Mouse (Mus musculus): ENCODE measurements around the gene Inafm1. TPM values are rescaled to one million over a fixed set of nuclear protein-coding genes. Genes with fewer than 3 reads are reported as not detected.

Inafm1 gene
- polyA plus RNA-seq, 1 experiment: 33.7 TPM

DNA sequence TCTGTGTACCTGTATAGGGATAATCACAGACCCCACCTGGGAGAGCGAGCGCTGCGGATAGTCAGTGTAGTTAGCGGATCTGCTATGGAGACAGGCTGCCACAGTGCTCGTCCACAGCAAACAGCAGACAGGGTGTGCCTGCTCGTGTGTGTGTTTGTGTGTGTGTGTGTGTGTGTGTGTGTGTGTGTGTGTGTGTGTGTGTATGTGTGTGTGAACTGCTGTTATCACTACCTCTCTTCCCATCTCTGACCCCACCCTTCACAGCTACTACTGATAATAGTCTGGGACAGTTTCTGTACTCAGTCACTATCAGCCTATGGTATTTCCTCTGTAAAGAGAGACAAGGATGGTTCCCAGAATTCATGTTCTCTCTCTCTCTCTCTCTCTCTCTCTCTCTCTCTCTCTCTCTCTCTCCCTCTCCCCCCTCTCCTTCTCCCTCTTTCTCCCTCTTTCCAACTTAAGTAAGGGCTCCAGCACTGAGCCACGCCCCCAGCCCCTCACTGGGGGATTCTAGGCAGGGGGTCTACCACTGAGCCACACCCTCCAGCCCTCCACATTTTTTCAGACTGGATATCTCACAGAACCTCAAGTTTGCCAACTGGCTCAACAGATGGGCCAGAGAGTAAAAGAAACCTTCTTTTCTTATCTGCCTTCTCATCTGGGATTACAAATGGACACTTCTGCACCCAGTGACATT lies 33.0 kb downstream of the Inafm1 start:
- 73% methylated on average over 7 of the region's 7 CpGs for WGBS
- no peak for DNase-seq (ENCODE audit: low read depth in 1 of 2, low spot score in 2 of 2)
- Histone ChIP-seq H3K4me3 (ENCODE audit: extremely low read depth, insufficient read depth, insufficient read length) (no peak overlapping the region), H3K4me1 (ENCODE audit: control insufficient read depth, insufficient read depth, insufficient read length) (peaks cover 13% of the 10 kb centered on the region), H3K36me3 (ENCODE audit: control insufficient read depth, insufficient read depth, low read length) (no peaks in the 10 kb centered on the region), H3K27me3 (ENCODE audit: control insufficient read depth, insufficient read depth, low read length) (no peaks in the 10 kb centered on the region), H3K27ac (ENCODE audit: insufficient read depth, low read length) (peak overlapping the region; percentile 67)
- no peak for TF ChIP-seq CTCF (IDR thresholded peaks at IDR 0.05; ENCODE audit: extremely low read depth, insufficient read depth, insufficient read length, insufficient replicate concordance)
- TF ChIP-seq POLR2A (IDR thresholded peaks at IDR 0.05; ENCODE audit: low read depth, low read length): no peak

DNA sequence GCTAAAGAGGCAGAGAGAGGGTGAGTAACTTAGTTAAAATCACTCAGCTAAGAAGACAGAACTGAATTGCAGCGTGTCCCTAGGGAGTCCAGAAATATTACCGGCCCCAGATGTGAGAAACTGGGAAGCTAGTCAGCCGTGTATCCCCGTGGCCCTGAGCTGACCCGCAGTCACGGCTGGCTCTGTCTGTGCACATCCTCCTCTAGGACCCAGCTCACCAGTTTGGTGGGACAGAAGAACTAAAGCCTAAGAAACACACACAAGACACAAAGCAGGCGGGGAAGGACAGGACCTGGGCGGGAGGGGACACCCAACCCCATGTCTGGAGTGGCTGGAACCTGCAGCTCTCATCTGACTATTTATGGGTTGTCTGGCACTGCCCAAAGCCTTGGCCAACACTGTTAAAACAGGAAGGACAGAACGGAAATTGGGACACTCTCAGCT lies 33.8 kb downstream of the Inafm1 start:
- Histone ChIP-seq H3K27ac (ENCODE audit: insufficient read depth, low read length) (peak overlapping the region; percentile 67), H3K4me1 (ENCODE audit: control insufficient read depth, insufficient read depth, insufficient read length) (peaks cover 13% of the 10 kb centered on the region), H3K36me3 (ENCODE audit: control insufficient read depth, insufficient read depth, low read length) (no peaks in the 10 kb centered on the region), H3K27me3 (ENCODE audit: control insufficient read depth, insufficient read depth, low read length) (no peaks in the 10 kb centered on the region), H3K4me3 (ENCODE audit: extremely low read depth, insufficient read depth, insufficient read length) (no peak overlapping the region; the same call in 1 of the 2 replicates)
- DNase-seq (ENCODE audit: low read depth in 1 of 2, low spot score in 2 of 2): peak; percentile 62 to 81
- TF ChIP-seq POLR2A (IDR thresholded peaks at IDR 0.05; ENCODE audit: low read depth, low read length) (no peak), CTCF (IDR thresholded peaks at IDR 0.05; ENCODE audit: extremely low read depth, insufficient read depth, insufficient read length, insufficient replicate concordance) (no peak)
- 23% methylated on average over 9 of the region's 9 CpGs for WGBS

DNA sequence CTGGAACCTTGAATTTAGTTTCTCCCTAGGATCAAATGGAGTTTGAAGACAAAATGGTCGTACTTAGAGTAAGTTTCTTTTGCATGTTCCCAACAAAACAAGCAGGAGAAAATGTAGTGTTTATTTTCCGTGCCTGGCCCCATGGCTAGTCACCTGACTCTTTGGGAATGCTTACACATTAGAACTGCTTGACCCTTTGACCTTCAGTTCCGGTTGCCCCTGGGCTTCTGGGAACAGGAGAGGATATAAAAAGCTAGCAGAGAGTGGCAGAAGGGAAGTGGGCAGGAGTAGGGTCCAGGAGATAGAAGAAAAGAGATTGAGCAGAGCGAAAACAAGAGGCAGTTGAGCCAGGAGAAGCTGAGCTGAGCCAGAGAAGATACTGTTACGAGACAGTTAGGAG lies 43.5 kb downstream of the Inafm1 start:
- Histone ChIP-seq H3K27ac (ENCODE audit: insufficient read depth, low read length) (no peak overlapping the region), H3K27me3 (ENCODE audit: control insufficient read depth, insufficient read depth, low read length) (no peaks in the 10 kb centered on the region), H3K4me1 (ENCODE audit: control insufficient read depth, insufficient read depth, insufficient read length) (no peaks in the 10 kb centered on the region), H3K4me3 (ENCODE audit: extremely low read depth, insufficient read depth, insufficient read length) (no peak overlapping the region), H3K36me3 (ENCODE audit: control insufficient read depth, insufficient read depth, low read length) (no peaks in the 10 kb centered on the region)
- DNase-seq (ENCODE audit: low read depth in 1 of 2, low spot score in 2 of 2): no peak
- WGBS: 75% methylated on average over 5 of the region's 5 CpGs
- no peak for TF ChIP-seq POLR2A (IDR thresholded peaks at IDR 0.05; ENCODE audit: low read depth, low read length)
- TF ChIP-seq CTCF (IDR thresholded peaks at IDR 0.05; ENCODE audit: extremely low read depth, insufficient read depth, insufficient read length, insufficient replicate concordance): no peak

Other genes with a start within 250 kb of the Inafm1 start
- gene Bicra, start 225.7 kb downstream of the Inafm1 start, polyA plus RNA-seq (2012; rRNA removed): 40.4 and 50.6 TPM in 2 replicates
- gene Zfp541, start 211.8 kb downstream of the Inafm1 start, polyA plus RNA-seq (2012; rRNA removed): 0.02 and 0.05 TPM in 2 replicates
- 150 and 151 TPM in 2 replicates for gene Napa, start 175.2 kb downstream of the Inafm1 start, polyA plus RNA-seq (2012; rRNA removed)
- 23.2 and 25.8 TPM in 2 replicates for gene Kptn, start 153.7 kb downstream of the Inafm1 start, polyA plus RNA-seq (2012; rRNA removed)
- gene Slc8a2, start 143.8 kb downstream of the Inafm1 start, polyA plus RNA-seq (2012; rRNA removed): 1.2 and 2.5 TPM in 2 replicates
- gene Meis3, start 98.5 kb downstream of the Inafm1 start, polyA plus RNA-seq (2012; rRNA removed): 21.9 and 28.7 TPM in 2 replicates
- gene Dhx34, start 51.6 kb downstream of the Inafm1 start, polyA plus RNA-seq (2012; rRNA removed): 49.3 and 63.1 TPM in 2 replicates
- gene C5ar2, start 29.5 kb downstream of the Inafm1 start, polyA plus RNA-seq (2012; rRNA removed): 1.8 and 4.0 TPM in 2 replicates
- gene C5ar1, start 14.1 kb downstream of the Inafm1 start, polyA plus RNA-seq (2012; rRNA removed): 7.5 and 11.0 TPM in 2 replicates
- gene Ccdc9, start 13.2 kb upstream of the Inafm1 start, polyA plus RNA-seq (2012; rRNA removed): 32.4 and 33.3 TPM in 2 replicates
- gene Bbc3, start 34.8 kb upstream of the Inafm1 start, polyA plus RNA-seq (2012; rRNA removed): 22.9 and 45.7 TPM in 2 replicates
- 16.7 and 20.7 TPM in 2 replicates for gene Sae1, start 114.2 kb upstream of the Inafm1 start, polyA plus RNA-seq (2012; rRNA removed)
- 47.2 and 57.2 TPM in 2 replicates for gene Zc3h4, start 127.3 kb upstream of the Inafm1 start, polyA plus RNA-seq (2012; rRNA removed)
- gene Tmem160, start 179.2 kb upstream of the Inafm1 start, polyA plus RNA-seq (2012; rRNA removed): 118 and 170 TPM in 2 replicates
- gene Npas1, start 204.1 kb upstream of the Inafm1 start, polyA plus RNA-seq (2012; rRNA removed): not detected in 2 replicates